Mouse (Mus musculus) kidney, postnatal 36 days (tissue): ENCODE results near the gene Calu.
"Not testable (repeated sequence)": the region's sequence is repeated elsewhere in the genome, so short reads cannot be mapped to it uniquely, and the experiment has no call there.

Experiments
- DNase-seq, 2 experiments: peaks; one replicate each; pipeline ENCODE4 v3.0.0; 2021 to 2022; ENCODE audit warnings: mixed read lengths in 2 of 2

Calu gene

GRCm38 (mm10) chr6:29363129-29363515 is 15.3 kb downstream of the Calu start:
- DNase-seq: no peak

- no peak for DNase-seq
Measured at GRCm38 (mm10) chr6:29365277-29365676, 17.4 kb downstream of the Calu start.

- DNase-seq: no peak
Measured at GRCm38 (mm10) chr6:29377386-29377785, 29.5 kb downstream of the Calu start.

- DNase-seq: no peak
Measured at GRCm38 (mm10) chr6:29378678-29379077, 30.8 kb downstream of the Calu start.

- no peak for DNase-seq
Measured at GRCm38 (mm10) chr6:29379954-29380353, 32.1 kb downstream of the Calu start.

- DNase-seq: no peak
Measured at GRCm38 (mm10) chr6:29382442-29382841, 34.6 kb downstream of the Calu start.

GRCm38 (mm10) chr6:29388052-29388518 is 40.2 kb downstream of the Calu start, which contains the start of gene Opn1sw:
Gene Opn1sw (minus strand): TSS chr6:29388468.
- DNase-seq: peak; percentile 17 to 43

GRCm38 (mm10) chr6:29388606-29389080 is 40.8 kb downstream of the Calu start:
- peak; percentile 90 to 93 for DNase-seq

- DNase-seq: no peak
Measured at GRCm38 (mm10) chr6:29389425-29389824, 41.6 kb downstream of the Calu start.

GRCm38 (mm10) chr6:29390500-29390899 is 42.6 kb downstream of the Calu start:
- DNase-seq: not testable (repeated sequence)

GRCm38 (mm10) chr6:29391241-29391640 is 43.4 kb downstream of the Calu start:
- not testable (repeated sequence) for DNase-seq

- DNase-seq: no peak
Measured at GRCm38 (mm10) chr6:29391802-29392201, 43.9 kb downstream of the Calu start.

GRCm38 (mm10) chr6:29394286-29394685 is 46.4 kb downstream of the Calu start:
- DNase-seq: no peak

- DNase-seq: peak; percentile 82 to 90
Measured at GRCm38 (mm10) chr6:29395910-29396713, 48.2 kb downstream of the Calu start, which contains the start of gene Ccdc136. Gene Ccdc136 (plus strand): TSS chr6:29396309.

GRCm38 (mm10) chr6:29396714-29397540 is 49.1 kb downstream of the Calu start:
- DNase-seq: no peak

- peak in 1 of 2 experiments; percentile 14 for DNase-seq
Measured at GRCm38 (mm10) chr6:29397575-29397974, 49.7 kb downstream of the Calu start.

- no peak for DNase-seq
Measured at GRCm38 (mm10) chr6:29399851-29400250, 52.0 kb downstream of the Calu start.

- DNase-seq: peak in 1 of 2 experiments; percentile 41
Measured at GRCm38 (mm10) chr6:29402693-29403342, 54.9 kb downstream of the Calu start.

GRCm38 (mm10) chr6:29406412-29406811 is 58.5 kb downstream of the Calu start:
- DNase-seq: no peak

GRCm38 (mm10) chr6:29415446-29415845 is 67.6 kb downstream of the Calu start:
- DNase-seq: no peak

GRCm38 (mm10) chr6:29420596-29420995 is 72.7 kb downstream of the Calu start:
- DNase-seq: no peak

GRCm38 (mm10) chr6:29425118-29425517 is 77.2 kb downstream of the Calu start:
- DNase-seq: no peak

- DNase-seq: no peak
Measured at GRCm38 (mm10) chr6:29426331-29426730, 78.5 kb downstream of the Calu start.
